Mouse (Mus musculus): ENCODE data around the gene Rabl3.

GRCm38 (mm10) chr16:37539611-37540580, at the start of gene Rabl3, which contains the start of gene Gtf2e1:
- 0 out of 2 replicates have a peak, but pooled peaks have one; percentile 56 for TF ChIP-seq POLR2A (IDR thresholded peaks at IDR 0.05; ENCODE audit: borderline replicate concordance, low read depth, low read length)
- no peak for TF ChIP-seq CTCF (IDR thresholded peaks at IDR 0.05; ENCODE audit: low read depth, low read length)
